Mouse (Mus musculus) testis, postnatal 14 days (tissue): ENCODE data around the gene Gsdma3.
"Not testable (repeated sequence)": the region's sequence is repeated elsewhere in the genome, so short reads cannot be mapped to it uniquely, and the experiment has no call there.

Source experiments
- DNase-seq: peaks from one replicate; pipeline ENCODE4 v3.0.0; 2021; ENCODE audit warnings: low spot score

Gsdma3 gene

DNA sequence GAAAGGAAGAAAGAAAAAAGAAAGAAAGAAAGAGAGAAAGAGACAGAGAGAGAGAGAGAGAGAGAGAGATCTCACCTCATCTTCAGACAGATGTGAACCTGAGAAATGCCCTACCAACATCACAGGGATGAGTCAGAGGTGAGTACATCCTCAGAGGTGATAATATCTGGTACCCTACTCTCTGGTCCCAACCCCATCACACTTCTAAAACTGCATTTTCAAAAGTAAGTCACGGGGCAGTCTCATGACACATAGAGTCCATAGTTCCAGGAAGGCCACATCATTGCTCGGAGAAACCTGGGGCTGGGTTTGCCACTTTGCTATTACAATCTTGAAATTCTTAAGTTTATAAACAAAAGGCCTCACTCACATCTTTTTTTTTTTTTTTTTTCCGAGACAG, 30.2 kb upstream of the Gsdma3 start:
- DNase-seq = no peak

DNA sequence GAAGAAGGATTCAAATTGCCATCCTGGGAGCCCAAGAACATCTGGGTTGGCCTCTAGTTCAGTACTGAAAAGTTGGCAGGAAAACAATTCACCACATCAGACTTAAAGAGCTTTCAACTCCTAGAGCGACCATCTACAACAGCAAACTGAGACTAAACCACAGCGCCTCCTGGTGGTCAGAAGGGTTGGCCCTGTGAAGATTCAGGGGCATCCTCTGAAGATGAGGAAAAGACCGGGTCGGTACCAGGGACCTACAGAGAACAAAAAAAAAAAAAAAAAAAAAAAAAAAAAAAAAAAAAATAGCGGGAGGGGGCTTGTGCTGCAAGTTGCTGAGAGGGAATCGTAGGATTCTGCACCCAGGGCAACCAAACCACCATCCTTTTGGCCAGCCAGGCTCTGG, 28.8 kb upstream of the Gsdma3 start:
- peak; percentile 79 for DNase-seq

DNA sequence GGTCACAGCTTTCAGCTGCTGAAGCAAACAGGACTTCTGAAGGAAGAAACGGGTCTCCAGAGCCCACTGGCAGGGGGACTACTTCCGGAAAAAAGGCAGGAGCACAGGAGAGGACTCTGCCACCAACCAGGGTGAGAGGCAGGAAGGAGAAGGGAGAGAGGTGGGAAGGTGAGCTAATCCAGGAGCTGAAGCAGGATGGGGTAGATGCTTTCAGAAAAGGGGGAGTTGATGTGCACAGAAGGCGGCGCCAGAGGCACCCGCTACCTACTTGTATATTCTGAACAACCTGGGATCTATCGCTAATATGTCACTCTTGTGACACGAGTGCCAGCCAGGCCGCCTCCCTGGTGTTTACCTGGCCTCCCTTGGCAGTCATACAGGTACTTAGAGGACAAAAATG, 28.2 kb upstream of the Gsdma3 start, which contains the start of gene Lrrc3c:
Lrrc3c (plus strand) TSS at position 301 of the 400 bp plus-strand sequence.
- peak; percentile 3 for DNase-seq

DNA sequence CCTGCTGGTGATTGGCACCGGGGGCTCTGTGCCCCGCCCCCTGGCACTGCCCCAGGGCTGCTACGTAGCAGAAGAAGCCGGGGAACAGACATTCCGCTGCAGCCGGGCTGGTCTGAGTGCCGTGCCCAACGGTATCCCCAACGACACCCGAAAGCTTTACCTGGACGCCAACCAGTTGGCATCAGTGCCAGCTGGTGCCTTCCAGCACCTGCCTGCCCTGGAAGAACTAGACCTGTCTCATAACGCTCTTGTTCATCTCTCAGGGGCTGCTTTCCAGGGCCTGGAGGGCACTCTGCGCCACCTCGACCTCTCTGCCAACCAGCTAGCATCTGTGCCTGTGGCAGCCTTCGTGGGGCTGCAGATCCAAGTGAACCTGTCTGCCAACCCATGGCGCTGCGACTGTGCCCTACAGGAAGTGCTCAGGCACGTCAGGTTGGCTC, 27.3 kb upstream of the Gsdma3 start:
- no peak for DNase-seq

GRCm38 (mm10) chr11:98599291-98599690, 26.9 kb upstream of the Gsdma3 start:
- peak; percentile 6 for DNase-seq

- DNase-seq = peak; percentile 77
Measured at GRCm38 (mm10) chr11:98602090-98602690, 24.0 kb upstream of the Gsdma3 start.

DNA sequence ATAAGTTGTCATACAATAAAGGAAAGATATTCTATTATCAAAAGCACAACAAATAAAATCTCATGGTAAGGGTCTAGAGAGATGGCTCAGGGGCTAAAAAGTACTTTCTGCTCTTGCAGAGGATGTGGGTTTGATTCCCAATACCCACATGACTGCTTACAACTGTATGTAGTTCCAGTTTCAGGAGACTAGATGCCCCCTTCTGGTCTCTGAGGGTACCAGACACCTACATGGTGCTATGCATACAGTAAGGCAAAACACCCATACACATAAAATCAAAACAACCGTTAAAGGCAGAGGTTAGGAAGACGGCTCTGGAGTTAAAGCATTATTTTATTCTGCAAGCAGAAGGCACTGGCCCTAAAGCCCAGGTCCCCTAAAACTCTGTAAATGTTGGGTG, 22.2 kb upstream of the Gsdma3 start:
- no peak for DNase-seq

DNA sequence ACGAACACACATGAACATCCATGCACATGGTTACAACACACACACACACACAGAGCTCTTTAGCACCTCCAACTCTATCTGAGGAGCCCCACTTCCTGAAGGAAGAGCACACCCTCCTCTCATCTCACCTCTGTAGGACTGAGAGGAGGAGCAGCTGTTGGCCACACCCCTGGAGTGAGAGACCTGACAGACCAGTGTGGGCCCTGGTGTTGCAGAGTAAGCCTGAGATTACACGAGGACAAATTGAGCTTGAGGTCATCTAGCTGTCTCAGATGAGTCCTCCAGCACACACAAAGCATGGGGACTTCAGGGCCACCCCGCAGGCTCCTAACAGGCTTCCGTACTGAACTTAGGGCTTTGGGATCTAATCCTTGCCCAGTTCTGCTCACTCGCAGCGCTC, 21.2 kb upstream of the Gsdma3 start:
- DNase-seq = peak; percentile 8

GRCm38 (mm10) chr11:98606763-98607162, 19.4 kb upstream of the Gsdma3 start:
- peak; percentile 43 for DNase-seq

DNA sequence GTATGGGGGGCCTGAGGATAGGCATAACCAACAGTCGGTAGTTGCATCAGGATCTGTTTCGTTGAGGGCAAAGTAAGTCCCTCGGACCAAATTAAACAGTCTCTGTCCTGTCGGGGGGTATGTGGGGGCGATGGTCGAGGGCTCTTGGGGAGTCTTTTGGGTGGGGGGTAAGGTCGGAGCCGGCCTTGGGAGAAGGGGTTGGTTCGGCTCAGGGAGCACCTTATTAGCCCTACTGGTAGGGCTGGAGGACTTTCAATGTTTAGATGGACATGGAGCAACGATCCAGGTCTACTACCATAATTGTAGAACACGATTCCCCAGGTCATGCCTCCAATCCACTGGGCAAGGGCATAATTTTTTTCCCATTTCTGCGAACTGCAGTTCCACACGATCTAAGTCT, 5.4 kb upstream of the Gsdma3 start:
- DNase-seq = no peak

- not testable (repeated sequence) for DNase-seq
Measured at GRCm38 (mm10) chr11:98623981-98624380, 2.2 kb upstream of the Gsdma3 start.

GRCm38 (mm10) chr11:98624381-98624780, 1.8 kb upstream of the Gsdma3 start:
- not testable (repeated sequence) for DNase-seq

DNA sequence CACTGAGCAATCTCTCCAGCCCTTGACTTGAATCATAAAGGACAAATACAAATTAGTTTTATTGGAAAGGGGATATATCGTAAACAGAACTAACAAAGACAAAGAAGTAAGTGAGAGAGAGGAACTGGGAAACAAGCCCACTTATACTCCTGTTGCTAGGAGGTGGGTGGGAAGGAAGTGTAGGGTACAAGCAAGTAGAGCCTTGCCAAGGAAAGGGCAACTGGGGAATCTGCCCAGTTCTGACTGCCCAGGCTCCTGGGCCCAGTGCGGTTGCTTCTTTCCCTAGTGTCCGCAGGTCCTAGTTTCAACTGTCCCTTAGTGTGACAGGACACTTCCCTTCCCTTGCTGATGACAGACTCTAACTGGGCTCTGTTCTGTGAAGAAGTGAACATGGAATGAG, 2.5 kb downstream of the Gsdma3 start:
- no peak for DNase-seq

GRCm38 (mm10) chr11:98630646-98631045, 4.5 kb downstream of the Gsdma3 start:
- no peak for DNase-seq

DNA sequence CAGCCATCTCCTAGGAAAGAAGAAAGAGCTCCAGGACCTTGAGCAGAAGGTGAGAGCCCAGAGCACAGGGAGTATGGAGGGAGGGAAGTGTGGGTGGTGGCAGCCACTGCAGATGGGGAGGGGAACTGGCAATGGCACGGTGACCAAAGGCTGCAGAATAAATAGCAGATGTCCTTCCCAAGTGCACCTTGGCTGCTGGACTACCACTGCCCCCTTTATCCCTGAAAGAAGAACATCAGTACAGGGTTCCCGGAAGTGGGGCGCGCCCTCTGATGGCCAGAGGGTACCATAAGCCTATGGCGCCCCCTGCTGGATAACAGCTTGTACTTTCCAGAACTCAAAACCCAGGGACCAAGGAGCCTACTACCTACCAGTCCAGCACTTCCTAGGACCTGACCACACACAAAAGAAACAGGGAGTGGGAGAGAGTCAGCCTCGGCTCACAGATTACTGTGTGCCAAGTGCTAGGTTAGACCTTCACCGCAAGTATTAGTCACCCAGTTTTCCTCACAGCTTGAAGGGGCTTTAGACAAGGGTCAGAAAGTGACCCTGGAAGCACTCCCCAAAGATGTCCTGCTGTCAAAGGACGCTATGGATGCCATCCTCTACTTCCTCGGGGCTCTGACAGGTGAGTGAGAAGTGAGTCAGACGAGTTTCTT, 9.3 kb downstream of the Gsdma3 start:
- peak; percentile 49 for DNase-seq

GRCm38 (mm10) chr11:98637501-98637900, 11.3 kb downstream of the Gsdma3 start:
- DNase-seq = no peak

DNA sequence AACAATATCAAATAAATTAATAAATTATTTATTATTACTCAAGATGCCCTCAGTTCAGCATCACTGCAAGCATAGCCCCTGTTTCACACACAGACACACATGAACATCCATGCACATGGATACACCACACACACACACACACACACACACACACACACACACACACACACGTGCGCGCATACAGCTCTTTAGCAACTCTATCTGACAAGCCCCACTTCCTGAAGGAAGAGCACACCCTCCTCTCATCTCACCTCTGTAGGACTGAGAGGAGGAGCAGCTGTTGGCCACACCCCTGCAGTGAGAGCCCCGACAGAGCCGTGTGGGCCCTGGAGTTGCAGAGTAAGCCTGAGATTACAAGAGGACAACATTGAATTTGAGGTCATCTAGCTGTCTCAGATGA, 13.9 kb downstream of the Gsdma3 start:
- DNase-seq = no peak

DNA sequence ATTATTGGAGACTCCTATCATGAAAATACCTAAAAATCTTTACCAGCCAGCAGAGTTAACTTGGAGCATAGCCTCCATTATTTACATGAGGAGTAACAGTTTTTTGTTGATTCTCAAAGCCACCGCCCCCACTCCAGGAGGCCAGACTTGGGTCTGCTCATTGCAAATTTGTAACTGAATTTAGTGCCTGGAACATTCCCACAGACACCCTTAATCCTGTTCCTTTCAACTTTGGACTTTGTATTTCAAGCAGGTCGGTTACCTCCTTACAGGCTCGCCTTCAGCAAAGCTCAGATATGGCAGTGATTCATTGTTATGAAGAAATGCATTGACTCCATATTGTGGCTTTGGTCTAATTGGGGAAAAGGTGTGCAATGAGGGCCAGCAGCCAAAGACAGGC, 18.6 kb downstream of the Gsdma3 start:
- no peak for DNase-seq

DNA sequence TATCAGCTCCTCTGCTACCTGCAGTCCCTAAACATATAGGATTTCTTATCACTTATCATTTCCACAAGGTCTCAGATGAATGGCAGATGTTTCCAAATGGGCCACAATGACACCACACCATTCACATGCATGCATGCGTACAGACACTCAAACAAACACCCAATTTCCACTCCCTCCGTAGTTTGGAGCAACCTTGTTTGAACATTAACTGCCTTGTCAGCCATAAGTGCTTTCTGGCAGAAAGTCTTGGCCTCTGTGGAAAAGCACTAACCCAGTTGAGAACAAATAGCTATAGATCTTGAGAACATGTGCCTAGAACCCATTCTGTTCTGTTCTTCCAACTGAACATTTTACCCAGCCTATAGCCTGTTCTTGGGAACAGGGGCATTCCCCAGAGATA, 19.8 kb downstream of the Gsdma3 start:
- DNase-seq = no peak

GRCm38 (mm10) chr11:98646459-98646858, 20.3 kb downstream of the Gsdma3 start, which contains the start of gene Gsdma2:
Gene Gsdma2 (plus strand): TSS chr11:98646759.
- no peak for DNase-seq

GRCm38 (mm10) chr11:98655076-98655475, 28.9 kb downstream of the Gsdma3 start:
- peak; percentile 68 for DNase-seq

GRCm38 (mm10) chr11:98660517-98660916, 34.4 kb downstream of the Gsdma3 start:
- no peak for DNase-seq

DNA sequence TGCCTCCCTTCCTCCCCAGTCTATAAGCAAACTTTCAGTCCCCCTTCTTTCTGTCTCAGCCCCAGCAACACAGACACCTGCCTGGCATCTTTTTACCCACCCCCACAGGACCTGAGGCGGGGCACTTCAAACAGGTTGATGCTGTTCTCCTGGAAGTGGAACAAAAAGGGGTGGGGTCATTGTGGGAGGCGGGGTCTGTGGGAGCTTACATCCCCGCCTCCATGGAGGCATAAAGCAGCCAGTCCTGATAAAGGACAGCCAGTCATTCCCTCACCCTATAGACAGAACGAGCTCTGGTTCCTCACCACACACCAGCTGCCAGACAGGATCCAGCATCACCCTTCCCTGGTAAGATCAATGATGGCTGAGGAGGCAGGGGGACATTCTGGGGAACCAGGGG, 37.9 kb downstream of the Gsdma3 start, which contains the start of gene Gsdma:
Gsdma (plus strand) TSS at position 261 of the 400 bp plus-strand sequence.
- DNase-seq = no peak

DNA sequence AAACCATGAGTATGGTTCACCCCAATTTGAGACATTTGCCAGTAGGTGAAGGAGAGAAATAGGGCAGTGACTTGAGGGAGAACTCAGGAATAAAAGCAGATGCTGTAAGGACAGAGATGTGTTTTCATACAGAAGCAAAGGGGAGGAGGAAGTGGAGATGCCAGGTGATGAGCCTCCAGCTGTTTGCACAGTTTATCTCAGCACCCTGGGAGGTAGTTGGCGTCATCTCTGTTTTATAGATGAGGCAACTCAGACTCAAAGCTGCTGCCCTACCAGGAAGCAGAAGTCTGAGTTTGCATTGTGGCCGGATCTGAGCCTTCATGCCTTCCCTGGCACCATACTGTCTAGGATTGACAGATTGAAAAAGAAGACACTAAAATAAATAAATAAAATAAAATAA, 42.8 kb downstream of the Gsdma3 start:
- DNase-seq = no peak
